Mouse (Mus musculus) regulatory T cell (primary cell): ENCODE results near the gene Morf4l1.

Source experiments
- in situ Hi-C: fragments of 300-600 bp; cut with MboI, MseI; formaldehyde crosslinking; loops from one replicate; pipeline ENCODE4 v1.15.1; 2025; ENCODE audit warnings: high pct_unique_total_duplicates

Morf4l1 gene

GRCm38 (mm10) chr9:90114567-90115307, at the start of gene Morf4l1:
Gene Morf4l1, minus strand, starts transcription at chr9:90114774.
- in situ Hi-C loops: loop anchor here (25.0 kb wide), 1 partner anchor 1577 kb away; the partner anchor contains the start of gene Zfp949

GRCm38 (mm10) chr9:90163749-90164095, 49.1 kb upstream of the Morf4l1 start:
- in situ Hi-C loops: no loop called here

GRCm38 (mm10) chr9:90162926-90163748, 48.6 kb upstream of the Morf4l1 start, which contains the start of gene Adamts7:
Gene Adamts7, plus strand, starts transcription at chr9:90163069.
- in situ Hi-C loops: no loop called here

- in situ Hi-C loops: no loop called here
These were observed 47.8 kb upstream of the Morf4l1 start for GRCm38 (mm10) chr9:90162243-90162925.

GRCm38 (mm10) chr9:90146869-90147268, 32.3 kb upstream of the Morf4l1 start:
- in situ Hi-C loops: no loop called here

- in situ Hi-C loops: no loop called here
These were observed 31.2 kb upstream of the Morf4l1 start for GRCm38 (mm10) chr9:90145788-90146187.

GRCm38 (mm10) chr9:90136678-90136965, 22.0 kb upstream of the Morf4l1 start:
- in situ Hi-C loops: no loop called here

- in situ Hi-C loops: no loop called here
These were observed 21.5 kb upstream of the Morf4l1 start for GRCm38 (mm10) chr9:90135963-90136677.

GRCm38 (mm10) chr9:90135466-90135865, 20.9 kb upstream of the Morf4l1 start:
- in situ Hi-C loops: no loop called here

- in situ Hi-C loops: no loop called here
These were observed 19.2 kb upstream of the Morf4l1 start for GRCm38 (mm10) chr9:90133562-90134355.

- in situ Hi-C loops: no loop called here
These were observed 14.1 kb upstream of the Morf4l1 start for GRCm38 (mm10) chr9:90128636-90129201.

GRCm38 (mm10) chr9:90127146-90127545, 12.6 kb upstream of the Morf4l1 start:
- in situ Hi-C loops: no loop called here

GRCm38 (mm10) chr9:90126260-90127010, 11.9 kb upstream of the Morf4l1 start:
- in situ Hi-C loops: no loop called here

- in situ Hi-C loops: no loop called here
These were observed 11.0 kb upstream of the Morf4l1 start for GRCm38 (mm10) chr9:90125416-90126099.

- in situ Hi-C loops: loop anchor here (25.0 kb wide), 1 partner anchor 1588 kb away; the partner anchor contains the start of gene Zfp949
These were observed 10.3 kb upstream of the Morf4l1 start for GRCm38 (mm10) chr9:90124873-90125245.

GRCm38 (mm10) chr9:90124156-90124872, 9.7 kb upstream of the Morf4l1 start:
- in situ Hi-C loops: loop anchor here (25.0 kb wide), 1 partner anchor 1587 kb away; the partner anchor contains the start of gene Zfp949

- in situ Hi-C loops: loop anchor here (25.0 kb wide), 1 partner anchor 1585 kb away; the partner anchor contains the start of gene Zfp949
These were observed 7.7 kb upstream of the Morf4l1 start for GRCm38 (mm10) chr9:90122246-90122740.

- in situ Hi-C loops: loop anchor here (25.0 kb wide), 1 partner anchor 1580 kb away; the partner anchor contains the start of gene Zfp949
These were observed 2.7 kb upstream of the Morf4l1 start for GRCm38 (mm10) chr9:90117234-90117633.
